ENCODE assay signal across 17 mouse cellular contexts in the genomic region with DNA sequence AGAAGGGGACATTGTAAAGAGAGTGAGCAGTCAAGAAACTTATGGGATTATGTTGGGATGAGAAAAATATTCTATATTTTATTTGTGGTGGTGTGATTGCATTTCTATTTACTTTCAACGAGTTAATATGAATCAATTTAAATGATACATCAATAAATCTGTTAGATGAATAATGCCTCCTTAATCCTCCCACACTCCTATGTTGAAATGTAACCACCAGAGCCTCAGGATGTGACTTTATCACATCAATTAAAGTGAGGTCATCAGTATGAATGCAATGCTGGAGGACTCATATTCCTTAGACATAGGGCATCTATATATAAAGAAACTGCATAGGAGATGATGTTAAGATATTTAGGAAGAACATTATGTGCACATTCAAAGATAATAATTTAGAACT.
"Had no signal": no experiment of that assay in that cellular context is flagged by ENCODE, and none has a peak within 500 bp of the region (broad histone marks: within the 10 kb centered on the region; RNA-seq: fewer than 3 reads in every experiment).

No protein-coding gene starts in this region.

- H3K36me3 ChIP-seq: neural tube, embryonic 12.5 days; neural tube, embryonic 13.5 days; neural tube, embryonic 15.5 days; stomach, embryonic 15.5 days had no signal

- H3K4me1 ChIP-seq: neural tube, embryonic 12.5 days; neural tube, embryonic 13.5 days; neural tube, embryonic 15.5 days; stomach, embryonic 15.5 days had no signal

- H3K4me2 ChIP-seq: neural tube, embryonic 12.5 days; neural tube, embryonic 13.5 days; neural tube, embryonic 15.5 days; stomach, embryonic 15.5 days had no signal

- H3K9ac ChIP-seq: neural tube, embryonic 12.5 days; neural tube, embryonic 13.5 days; neural tube, embryonic 15.5 days; stomach, embryonic 15.5 days had no signal

- H3K4me3 ChIP-seq: neural tube, embryonic 12.5 days; neural tube, embryonic 13.5 days; neural tube, embryonic 15.5 days; stomach, embryonic 15.5 days had no signal

- H3K9me3 ChIP-seq: neural tube, embryonic 12.5 days; neural tube, embryonic 13.5 days; neural tube, embryonic 15.5 days; stomach, embryonic 15.5 days had no signal

- H3K27me3 ChIP-seq: neural tube, embryonic 12.5 days; neural tube, embryonic 13.5 days; neural tube, embryonic 15.5 days; stomach, embryonic 15.5 days had no signal

- H3K27ac ChIP-seq: neural tube, embryonic 12.5 days; neural tube, embryonic 13.5 days; neural tube, embryonic 15.5 days; stomach, embryonic 15.5 days; stomach, postnatal 0 days had no signal

- DNase-seq: retina, postnatal 1 day; right cerebral cortex, adult 18-20 months; right cerebral cortex, postnatal 14 days; right cerebral cortex, postnatal 25 days; right cerebral cortex, postnatal 4 days; spleen, adult 18-20 months; thymus, adult 18-20 months; thymus, adult 2 months; thymus, postnatal 14 days; thymus, postnatal 25 days; thymus, postnatal 36 days; thymus, postnatal 4 days had no signal
